Comparison of ENCODE assay signal across 8 mouse cellular contexts in the genomic region with DNA sequence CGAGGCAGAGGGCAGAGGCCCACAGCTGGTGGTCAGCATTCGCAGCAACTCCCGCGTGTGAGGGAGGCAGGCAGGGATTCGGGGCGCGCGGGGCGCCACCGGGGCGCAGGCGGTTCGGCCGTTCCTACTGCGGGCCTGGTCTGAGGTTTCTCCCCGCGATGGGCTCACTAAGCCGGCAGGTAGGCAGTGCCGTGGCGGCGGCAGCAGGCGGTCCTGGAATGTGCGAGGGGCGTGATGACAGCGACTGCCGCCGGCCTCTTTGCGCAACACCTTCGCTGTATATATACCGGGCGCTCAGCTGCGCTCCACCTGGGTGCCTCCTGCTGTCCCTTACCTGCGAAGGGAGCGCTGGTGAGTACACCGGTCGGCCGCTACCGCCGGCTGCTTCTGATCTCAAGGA. TPM values are rescaled to one million over a fixed set of nuclear protein-coding genes. Genes with fewer than 3 reads are reported as not detected.
DNase-seq lines count a peak whose midpoint lies in the region; ATAC-seq lines count a peak whose summit lies in the region.

No protein-coding gene starts in this region.

- peak overlapping the region; percentile 75 for H3K4me2 ChIP-seq in embryonic facial prominence, embryonic 11.5 days (ENCODE audit: low read depth, low read length)

- no peaks in the 10 kb centered on the region for H3K36me3 ChIP-seq in embryonic facial prominence, embryonic 11.5 days (replicated peaks; ENCODE audit: control insufficient read depth, insufficient read depth, low read depth, low read length)

- ATAC-seq in frontal cortex, adult (ENCODE audit: low TSS enrichment), result 0 out of 2 replicates have a peak, but pooled peaks have one; percentile 29
- peak; percentile 67 for ATAC-seq in embryonic facial prominence, embryonic 11.5 days (replicated peaks; ENCODE audit: insufficient number of reproducible peaks, low FRiP score, low TSS enrichment, low read depth)
- no peak for ATAC-seq in megakaryocyte, adult 5-6 weeks (ENCODE audit: poor library complexity, severe bottlenecking)

- H3K9me3 ChIP-seq in embryonic facial prominence, embryonic 11.5 days (replicated peaks; ENCODE audit: control insufficient read depth, low read length), result no peaks in the 10 kb centered on the region

- H3K4me1 ChIP-seq in embryonic facial prominence, embryonic 11.5 days (ENCODE audit: control insufficient read depth, insufficient read depth, low read length), result 0 out of 2 replicates have a peak, but pooled peaks cover 3% of the 10 kb centered on the region

- no peak for DNase-seq in frontal cortex, postnatal 14 days (ENCODE audit: low spot score in 2 of 2)
- peak; percentile 39 for DNase-seq in embryonic facial prominence, embryonic 11.5 days (ENCODE audit: low spot score)
- DNase-seq in kidney, adult 18-20 months, result peak; percentile 59
- peak; percentile 79 to 81 for DNase-seq in lung, adult 18-20 months
- peak; percentile 26 for DNase-seq in retina, postnatal 1 day
- no peak for DNase-seq in gastrocnemius, postnatal 36 days

- H3K9ac ChIP-seq in embryonic facial prominence, embryonic 11.5 days (replicated peaks; ENCODE audit: low read length), result peak overlapping the region; percentile 13; the same call in 1 of the 2 replicates

- H3K27ac ChIP-seq in embryonic facial prominence, embryonic 11.5 days (replicated peaks; ENCODE audit: low read depth, low read length), result no peak overlapping the region

- WGBS in embryonic facial prominence, embryonic 11.5 days, result 2% methylated on average over 38 of the region's 39 CpGs

- peak overlapping the region; percentile 29 for H3K4me3 ChIP-seq in embryonic facial prominence, embryonic 11.5 days (ENCODE audit: low read depth, low read length)

- intact Hi-C loops in gastrocnemius, postnatal 36 days (cut with DNase I), result no loop called here

- peaks cover 20% of the 10 kb centered on the region for H3K27me3 ChIP-seq in embryonic facial prominence, embryonic 11.5 days (ENCODE audit: control insufficient read depth, insufficient read depth, low read length)

RNA-seq across cellular contexts. Expression of a gene that starts 11.2 kb away (rescaled TPM):
- 0.14 TPM in 1 of 2 replicates, not detected in the other for polyA plus RNA-seq in embryonic facial prominence, embryonic 11.5 days (2014; fragmentation: Nextera tagmentation; extraction: Ambion mirVana)
- not detected for total RNA-seq in gastrocnemius, postnatal 36 days (2021)
- total RNA-seq in megakaryocyte, adult 5-6 weeks (2015), result not detected in 2 replicates
- not detected in 2 replicates for total RNA-seq in megakaryocyte, adult 5-6 weeks (2017)

Comparison
In these comparisons a context has a peak if more than half of its experiments do, and no peak if none do; other contexts are left out.
1. DNase-seq: peak in embryonic facial prominence, embryonic 11.5 days (single experiment), kidney, adult 18-20 months (single experiment), lung, adult 18-20 months (2 of 2) and retina, postnatal 1 day (single experiment); none in frontal cortex, postnatal 14 days (0 of 2) and gastrocnemius, postnatal 36 days (0 of 2).